Mouse (Mus musculus) c-Kit-positive CD71-negative TER-119-negative erythroid progenitor cells, embryonic 14.5 days (primary cell): Measurements from ENCODE around the gene Tex101.
A peak's percentile ranks its signal among the peaks of the same experiment; 100 is the strongest.
"Not testable (repeated sequence)": the region's sequence is repeated elsewhere in the genome, so short reads cannot be mapped to it uniquely, and the experiment has no call there.

Experiments used
- DNase-seq: peaks from one replicate; pipeline ENCODE4 v3.0.0-alpha.2; 2013; ENCODE audit warnings: low read depth

The Tex101 gene

DNA sequence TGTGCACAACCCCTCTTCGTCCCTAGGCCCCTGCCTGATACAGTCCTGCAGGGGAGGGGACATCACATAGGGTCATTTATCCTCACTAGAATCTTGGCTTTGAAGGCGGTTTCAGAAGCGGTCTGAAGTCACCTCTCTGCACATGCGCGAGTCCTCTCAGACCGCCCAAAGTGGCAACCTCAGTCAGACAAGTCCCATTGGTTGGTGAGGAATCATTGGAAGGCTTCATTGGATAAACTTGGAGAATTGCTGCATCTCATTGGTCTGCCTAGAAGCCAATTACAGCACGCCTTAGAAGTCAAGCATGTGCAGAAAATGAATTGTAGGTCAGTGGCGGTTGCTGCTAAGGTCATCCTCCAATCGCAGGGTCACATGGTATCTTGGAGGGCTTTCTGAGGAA is at the start of gene Tex101:
Gene Tex101 (minus strand): TSS at position 101 of the 400 bp plus-strand sequence.
- no peak for DNase-seq

GRCm38 (mm10) chr7:24715039-24715438 is 38.6 kb upstream of the Tex101 start:
- DNase-seq: no peak

- no peak for DNase-seq
These were observed 32.4 kb upstream of the Tex101 start, which contains the start of gene BC049730 for GRCm38 (mm10) chr7:24708832-24709292. BC049730 (plus strand) TSS chr7:24709242.

DNA sequence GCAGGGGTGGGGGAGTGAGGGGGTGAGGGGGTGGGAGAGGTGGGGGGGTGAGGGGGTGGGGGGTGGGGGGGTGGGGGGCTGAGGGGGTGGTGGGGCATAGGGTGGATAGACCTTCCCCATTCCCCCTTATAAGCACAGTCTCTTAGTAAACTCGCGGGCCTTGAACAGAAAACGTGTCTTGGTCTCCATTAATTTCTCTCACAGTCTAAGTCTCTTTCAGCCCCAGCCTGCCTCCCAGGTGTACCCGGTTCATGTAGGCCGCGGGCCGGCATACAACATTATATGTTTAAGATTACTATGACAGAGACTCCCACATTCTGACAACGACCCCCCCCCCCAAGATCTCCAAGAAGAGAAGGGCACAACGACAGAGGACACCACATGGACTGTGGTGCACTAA is 26.4 kb upstream of the Tex101 start:
- DNase-seq: not testable (repeated sequence)

- DNase-seq: not testable (repeated sequence)
These were observed 21.4 kb upstream of the Tex101 start for GRCm38 (mm10) chr7:24697891-24698290.

- not testable (repeated sequence) for DNase-seq
These were observed 16.2 kb upstream of the Tex101 start for GRCm38 (mm10) chr7:24692693-24693092.

DNA sequence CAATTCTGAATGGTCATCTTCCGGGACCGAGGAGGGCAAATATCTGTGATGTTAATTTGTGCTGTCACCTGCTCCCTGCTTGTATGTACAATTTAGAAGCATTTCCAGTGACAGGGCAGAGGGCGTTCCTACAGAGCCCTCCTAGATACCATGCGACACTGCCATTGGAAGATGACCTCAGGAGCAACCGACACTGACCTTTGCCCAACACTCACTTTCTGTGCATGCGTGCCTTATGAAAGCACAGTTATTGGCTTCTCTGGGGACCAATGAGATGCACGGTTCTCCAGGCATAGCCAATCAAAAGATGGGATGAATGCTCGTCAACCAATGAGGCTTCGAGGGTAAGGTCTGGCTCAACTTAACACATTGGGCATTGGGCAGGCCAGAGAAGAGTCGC is 11.0 kb upstream of the Tex101 start:
- not testable (repeated sequence) for DNase-seq

DNA sequence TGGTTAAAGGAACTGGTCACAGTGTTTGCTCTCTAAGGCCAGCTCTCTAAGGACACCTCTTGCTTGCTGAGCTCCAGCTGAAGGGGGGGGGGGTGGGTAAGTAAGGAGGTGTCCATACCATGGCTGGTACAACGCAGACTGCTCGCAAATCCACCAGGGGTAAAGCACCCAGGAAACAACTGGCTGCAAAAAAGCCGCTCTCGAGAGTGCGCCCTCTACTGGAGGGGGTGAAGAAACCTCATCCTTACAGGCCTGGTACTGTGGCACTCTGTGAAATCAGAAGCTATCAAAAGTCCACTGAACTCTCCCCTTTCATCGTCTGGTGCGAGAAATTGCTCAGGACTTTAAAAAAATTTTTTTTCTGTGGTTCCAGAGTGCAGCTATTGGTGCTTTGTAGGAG is 7.6 kb upstream of the Tex101 start:
- not testable (repeated sequence) for DNase-seq

- DNase-seq: no peak
These were observed 4.5 kb downstream of the Tex101 start for GRCm38 (mm10) chr7:24671944-24672439.

- DNase-seq: no peak
These were observed 11.5 kb downstream of the Tex101 start for GRCm38 (mm10) chr7:24664959-24665358.

DNA sequence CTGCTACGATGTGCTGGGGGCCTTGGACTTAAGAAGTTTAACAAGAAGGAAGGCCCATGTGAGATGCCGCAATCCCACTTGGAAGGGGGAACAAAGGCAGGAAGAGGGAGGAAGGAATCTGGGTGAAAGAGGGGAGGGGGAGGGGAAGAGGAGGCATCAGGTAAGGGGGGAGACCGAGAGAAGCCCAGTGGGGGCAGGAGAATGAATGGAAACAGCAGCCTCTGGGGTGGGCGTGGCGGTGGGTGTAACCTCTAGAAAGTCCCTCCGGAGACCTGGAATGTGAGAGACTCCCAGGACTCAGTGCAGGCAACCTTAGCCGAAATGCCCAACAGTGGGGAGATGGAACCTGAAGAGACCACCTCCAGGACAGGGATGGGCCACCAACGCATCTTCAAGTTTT is 12.2 kb downstream of the Tex101 start:
- DNase-seq: no peak

GRCm38 (mm10) chr7:24662575-24662974 is 13.9 kb downstream of the Tex101 start:
- peak; percentile 85 for DNase-seq

DNA sequence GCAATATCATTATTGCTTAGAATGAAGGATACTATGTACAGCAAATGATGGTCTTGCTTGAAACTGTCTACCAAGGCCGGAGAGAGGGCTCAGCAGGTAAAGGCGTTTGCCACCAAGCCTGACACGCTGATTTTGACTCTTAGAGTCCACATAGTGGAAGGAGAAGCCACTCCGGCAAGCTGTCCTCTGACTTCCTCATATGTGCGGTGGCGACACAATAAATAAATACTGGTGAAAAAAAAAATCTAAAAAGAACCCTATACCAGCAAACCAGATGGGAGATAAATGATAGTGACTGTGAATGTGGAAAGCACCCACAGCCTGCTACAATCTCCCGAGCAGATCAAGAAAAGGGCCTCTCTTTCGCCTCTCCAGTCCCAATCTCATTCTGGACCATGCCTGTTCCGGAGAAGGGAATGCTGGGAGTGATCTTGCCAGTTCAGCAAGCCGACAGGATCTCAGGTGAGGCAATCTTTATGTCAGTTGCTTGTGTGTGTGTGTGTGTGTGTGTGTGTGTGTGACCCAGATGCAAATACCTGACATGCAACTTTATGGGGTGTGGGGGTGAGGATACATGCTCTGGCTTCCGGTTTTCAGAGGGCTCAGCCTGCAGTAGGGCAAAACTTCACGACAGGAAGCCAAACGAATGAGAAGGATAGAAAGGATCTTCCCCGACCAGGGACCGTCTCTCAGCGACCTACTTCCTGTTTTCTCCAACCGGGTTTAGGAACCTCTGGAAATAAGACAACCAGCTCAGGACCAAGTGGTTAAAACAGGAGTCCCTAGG is 15.2 kb downstream of the Tex101 start:
- no peak for DNase-seq

- DNase-seq: no peak
These were observed 16.6 kb downstream of the Tex101 start for GRCm38 (mm10) chr7:24659737-24660357.

- peak; percentile 61 for DNase-seq
These were observed 22.8 kb downstream of the Tex101 start for GRCm38 (mm10) chr7:24653681-24654080.

DNA sequence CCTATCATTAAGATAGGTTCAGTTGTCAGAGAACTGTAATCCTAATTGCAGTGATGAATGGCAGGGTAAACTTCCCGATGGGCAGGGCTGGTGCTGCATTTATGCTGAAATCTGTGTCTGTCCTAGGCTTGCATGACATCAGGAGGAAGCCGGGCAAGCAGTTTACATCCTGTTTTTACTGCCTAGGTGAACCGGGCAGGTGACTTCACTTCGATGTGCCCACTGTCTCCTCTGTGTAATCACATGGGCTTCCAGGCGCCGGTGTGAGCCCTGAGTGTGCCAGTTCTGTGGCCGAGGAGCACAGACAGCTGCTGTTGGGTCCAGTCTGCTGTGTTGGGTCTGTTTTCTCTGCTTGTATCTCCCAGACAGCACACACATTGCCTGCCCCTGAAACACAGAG is 30.0 kb downstream of the Tex101 start:
- DNase-seq: no peak

GRCm38 (mm10) chr7:24644996-24645395 is 31.5 kb downstream of the Tex101 start:
- no peak for DNase-seq

GRCm38 (mm10) chr7:24644492-24644891 is 32.0 kb downstream of the Tex101 start:
- DNase-seq: no peak

DNA sequence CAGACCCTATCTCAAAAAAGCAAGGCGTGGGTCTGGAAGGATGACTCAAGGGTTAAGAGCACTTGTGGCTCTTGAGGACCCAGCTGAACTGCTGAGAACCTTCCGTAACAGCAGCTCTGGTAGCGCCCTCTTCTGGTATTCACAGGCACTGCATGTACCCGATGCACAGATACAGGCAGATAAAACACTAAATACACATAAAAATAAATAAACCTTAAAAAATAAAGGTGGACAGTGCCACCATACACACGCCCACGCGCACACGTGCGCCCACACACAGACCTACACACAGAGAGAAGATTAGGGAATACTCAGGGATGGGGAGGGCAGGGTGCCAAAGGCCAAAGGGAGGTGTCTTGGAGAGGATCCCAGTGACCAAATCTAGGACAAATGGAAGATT is 34.0 kb downstream of the Tex101 start:
- peak; percentile 64 for DNase-seq

DNA sequence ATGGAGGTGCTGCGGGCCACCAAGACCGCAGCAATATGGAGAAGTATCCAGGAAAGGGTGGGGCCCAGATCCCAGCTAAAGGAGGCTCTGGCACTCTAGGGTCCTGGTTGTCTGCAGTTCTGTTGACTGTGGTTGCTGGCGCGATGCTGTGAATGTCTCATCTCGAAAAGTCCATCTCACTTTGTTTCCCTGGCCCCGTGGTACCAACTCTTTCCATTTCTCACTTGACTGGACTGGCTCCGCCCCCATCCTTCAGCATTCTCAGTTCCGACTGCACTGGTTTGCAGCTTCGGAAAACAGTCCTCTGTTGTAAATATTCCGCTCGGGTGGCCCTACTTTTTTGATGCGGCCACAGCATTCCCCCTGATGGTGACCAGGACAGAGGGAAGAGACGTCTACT is 36.0 kb downstream of the Tex101 start:
- DNase-seq: no peak

- DNase-seq: no peak
These were observed 38.2 kb downstream of the Tex101 start for GRCm38 (mm10) chr7:24638026-24638856.

DNA sequence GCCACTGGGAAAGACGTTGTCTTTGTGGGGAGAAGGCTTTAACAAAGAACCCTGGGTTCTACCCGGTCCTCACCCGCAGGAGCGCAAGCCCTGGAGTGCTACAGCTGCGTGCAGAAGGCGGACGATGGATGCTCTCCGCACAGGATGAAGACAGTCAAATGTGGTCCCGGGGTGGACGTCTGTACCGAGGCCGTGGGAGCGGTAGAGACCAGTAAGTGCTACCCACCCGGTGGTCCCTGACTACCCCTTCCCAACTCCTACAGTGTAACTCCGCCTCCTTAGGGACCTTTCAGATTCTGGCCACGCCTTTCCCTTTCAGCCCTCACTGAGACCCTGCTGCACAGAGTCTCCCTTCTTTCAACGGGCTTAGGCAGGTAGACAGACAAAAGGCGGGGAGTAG is 39.4 kb downstream of the Tex101 start:
- DNase-seq: no peak
